Mouse (Mus musculus) stomach, postnatal 0 days (tissue): ENCODE results near the gene Clasp2.

Source experiments
- CTCF ChIP-seq: IDR thresholded peaks from 2 replicates; pipeline ENCODE4 v1.5.1; 2016; ENCODE audit warnings: antibody characterized with exemption, low read depth, mild to moderate bottlenecking, moderate library complexity
- EP300 ChIP-seq: optimal IDR thresholded peaks from 2 replicates; pipeline ENCODE3; 2016; ENCODE audit warnings: antibody characterized with exemption

DNA sequence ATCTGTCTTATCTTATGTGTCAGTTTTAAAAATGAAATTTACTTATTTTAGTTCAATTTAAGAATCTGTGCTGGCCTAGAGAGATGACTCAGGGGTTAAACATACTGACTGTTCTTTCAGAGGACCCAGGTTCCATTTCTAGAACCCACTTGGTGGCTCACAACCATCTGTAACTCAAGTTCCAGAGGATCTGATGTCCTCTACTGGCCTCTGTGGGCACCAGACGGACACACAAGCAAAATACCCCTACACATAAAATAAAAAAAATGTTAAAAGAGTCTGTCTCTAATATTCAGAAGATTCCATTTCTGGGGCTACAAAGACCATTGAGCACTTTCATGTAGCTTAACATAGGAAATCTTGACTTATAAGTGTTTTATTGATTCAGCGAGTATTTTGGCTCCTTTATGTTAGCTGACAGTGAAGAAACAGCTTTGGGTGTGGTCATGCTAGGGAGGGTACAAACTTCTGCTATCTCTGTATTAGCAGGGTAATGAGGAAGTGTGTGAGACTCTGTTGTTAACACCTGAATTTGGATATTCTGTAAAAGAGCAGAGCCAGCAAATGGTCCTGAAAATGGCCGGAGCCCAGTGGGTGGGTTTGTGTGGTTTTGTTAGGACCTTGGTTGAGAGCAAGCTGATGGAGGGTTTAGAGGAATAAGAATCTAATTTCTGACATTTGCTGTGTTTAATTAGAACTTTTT, 200.0 kb downstream of the Clasp2 start:
- TF ChIP-seq CTCF (0 out of 2 replicates have a peak, but pooled peaks have one; percentile 1), EP300 (no peak)
